Mouse (Mus musculus) bone marrow macrophage, adult 2 months (primary cell): ENCODE measurements around the gene Nubp2.

ENCODE experiments used
- CTCF ChIP-seq: IDR thresholded peaks from 2 replicates; pipeline ENCODE4 v1.5.1; 2012; ENCODE audit warnings: low read depth, mild to moderate bottlenecking, low read length, moderate library complexity
- POLR2A ChIP-seq: IDR thresholded peaks from 2 replicates; pipeline ENCODE4 v1.6.1; 2012; ENCODE audit warnings: mild to moderate bottlenecking, low read depth, low read length, borderline replicate concordance

DNA sequence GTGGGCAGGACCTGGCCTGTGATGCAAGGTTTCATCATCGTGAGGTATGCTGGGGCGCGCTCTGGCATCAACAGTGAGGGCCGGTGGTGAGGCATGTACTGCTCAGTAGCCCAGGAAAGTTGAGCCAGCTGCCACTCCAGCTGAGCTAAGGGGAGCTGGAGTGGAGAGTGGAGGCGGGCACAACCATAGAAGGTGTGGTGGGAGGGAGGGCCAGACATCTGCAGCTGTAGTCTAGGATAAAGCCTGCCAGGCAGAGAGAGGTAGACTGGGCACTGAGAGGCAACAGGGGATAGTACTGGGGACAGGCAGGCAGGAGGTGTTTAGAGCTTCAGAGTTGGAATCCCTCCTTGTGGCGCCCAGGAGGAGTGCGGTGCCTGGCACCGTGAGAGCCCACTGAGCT, 26.1 kb downstream of the Nubp2 start:
- TF ChIP-seq CTCF (no peak), POLR2A (no peak)
